Mouse (Mus musculus): Measurements from ENCODE around the gene Wapl.

Gene Wapl

GRCm38 (mm10) chr14:34673395-34674228, at the start of gene Wapl:
TSS of gene Wapl (plus strand) at chr14:34673928.
- peak; percentile 60 for DNase-seq (ENCODE audit: extremely low spot score, low read depth, low spot score)

GRCm38 (mm10) chr14:34626824-34627223, 46.9 kb upstream of the Wapl start:
- DNase-seq (ENCODE audit: extremely low spot score, low read depth, low spot score) = no peak

GRCm38 (mm10) chr14:34632722-34633448, 40.8 kb upstream of the Wapl start:
- no peak for DNase-seq (ENCODE audit: extremely low spot score, low read depth, low spot score)

GRCm38 (mm10) chr14:34635192-34635591, 38.5 kb upstream of the Wapl start:
- no peak for DNase-seq (ENCODE audit: extremely low spot score, low read depth, low spot score)

- no peak for DNase-seq (ENCODE audit: extremely low spot score, low read depth, low spot score)
Observed at GRCm38 (mm10) chr14:34635721-34636120, 38.0 kb upstream of the Wapl start.

GRCm38 (mm10) chr14:34644140-34644539, 29.6 kb upstream of the Wapl start:
- DNase-seq (ENCODE audit: extremely low spot score, low read depth, low spot score) = no peak

- DNase-seq (ENCODE audit: extremely low spot score, low read depth, low spot score) = no peak
Observed at GRCm38 (mm10) chr14:34647870-34648475, 25.8 kb upstream of the Wapl start.

- DNase-seq (ENCODE audit: extremely low spot score, low read depth, low spot score) = no peak
Observed at GRCm38 (mm10) chr14:34657131-34657530, 16.6 kb upstream of the Wapl start.

- no peak for DNase-seq (ENCODE audit: extremely low spot score, low read depth, low spot score)
Observed at GRCm38 (mm10) chr14:34660351-34660787, 13.4 kb upstream of the Wapl start.

- DNase-seq (ENCODE audit: extremely low spot score, low read depth, low spot score) = no peak
Observed at GRCm38 (mm10) chr14:34660788-34661591, 12.7 kb upstream of the Wapl start.

- DNase-seq (ENCODE audit: extremely low spot score, low read depth, low spot score) = no peak
Observed at GRCm38 (mm10) chr14:34661621-34662477, 11.9 kb upstream of the Wapl start.

- DNase-seq (ENCODE audit: extremely low spot score, low read depth, low spot score) = no peak
Observed at GRCm38 (mm10) chr14:34662478-34662826, 11.3 kb upstream of the Wapl start.

GRCm38 (mm10) chr14:34663381-34663780, 10.3 kb upstream of the Wapl start:
- DNase-seq (ENCODE audit: extremely low spot score, low read depth, low spot score) = no peak

- DNase-seq (ENCODE audit: extremely low spot score, low read depth, low spot score) = no peak
Observed at GRCm38 (mm10) chr14:34669082-34669481, 4.6 kb upstream of the Wapl start.

GRCm38 (mm10) chr14:34670256-34670655, 3.5 kb upstream of the Wapl start:
- no peak for DNase-seq (ENCODE audit: extremely low spot score, low read depth, low spot score)

- no peak for DNase-seq (ENCODE audit: extremely low spot score, low read depth, low spot score)
Observed at GRCm38 (mm10) chr14:34674229-34674791, 582 bp downstream of the Wapl start.

- no peak for DNase-seq (ENCODE audit: extremely low spot score, low read depth, low spot score)
Observed at GRCm38 (mm10) chr14:34674932-34675331, 1.2 kb downstream of the Wapl start.

GRCm38 (mm10) chr14:34675347-34675865, 1.7 kb downstream of the Wapl start:
- no peak for DNase-seq (ENCODE audit: extremely low spot score, low read depth, low spot score)

GRCm38 (mm10) chr14:34680815-34681214, 7.1 kb downstream of the Wapl start:
- DNase-seq (ENCODE audit: extremely low spot score, low read depth, low spot score) = no peak
